Mouse (Mus musculus) MEL (cell line): ENCODE measurements around the gene Prickle2. TPM values are rescaled to one million over a fixed set of nuclear protein-coding genes. Genes with fewer than 3 reads are reported as not detected.

Experiments used
- DNase-seq: peaks from one replicate; pipeline ENCODE4 v3.0.0; 2011; ENCODE audit warnings: low read depth, low spot score
- H3K27ac ChIP-seq: 2 replicates; pipeline ENCODE4 v1.5.1; 2012; ENCODE audit warnings: low read depth, mild to moderate bottlenecking, control low read depth, low read length, moderate library complexity; ENCODE audit not compliant: control insufficient read depth
- H3K27me3 ChIP-seq, 2 experiments: fragments of 150-350 bp in 1 of 2; sonication (generic) in 1 of 2; 2 replicates each; pipeline ENCODE4 v1.6.1; 2012; ENCODE audit warnings: low read length in 2 of 2, mild to moderate bottlenecking in 2 of 2, improper control_type of control experiment in 1 of 2, moderate library complexity in 1 of 2; ENCODE audit not compliant: insufficient read depth in 2 of 2, control insufficient read depth in 1 of 2
- H3K36me3 ChIP-seq, 2 experiments: 2 replicates each; pipeline ENCODE4 v1.6.1; 2012 to 2014; ENCODE audit warnings: low read length in 2 of 2, improper control_type of control experiment in 1 of 2, inconsistent platforms in 1 of 2, mild to moderate bottlenecking in 1 of 2; ENCODE audit not compliant: insufficient read depth in 2 of 2, control insufficient read depth in 1 of 2
- H3K4me1 ChIP-seq, 2 experiments: fragments of 150-350 bp in 1 of 2; sonication (generic) in 1 of 2; 2 replicates each; pipeline ENCODE4 v1.6.1; 2012; ENCODE audit warnings: low read length in 2 of 2, improper control_type of control experiment in 1 of 2, mild to moderate bottlenecking in 1 of 2; ENCODE audit not compliant: insufficient read depth in 2 of 2, control insufficient read depth in 1 of 2
- H3K4me3 ChIP-seq, 2 experiments: fragments of 150-350 bp in 1 of 2; sonication (generic) in 1 of 2; 2 replicates each; pipeline ENCODE4 v1.5.1; 2012; ENCODE audit warnings: low read depth in 2 of 2, low read length in 2 of 2, mild to moderate bottlenecking in 2 of 2, moderate library complexity in 2 of 2, control low read depth in 1 of 2, improper control_type of control experiment in 1 of 2; ENCODE audit not compliant: control insufficient read depth in 1 of 2, insufficient read depth in 1 of 2
- H3K79me2 ChIP-seq: 2 replicates; pipeline ENCODE4 v1.6.1; 2012; ENCODE audit warnings: mild to moderate bottlenecking, low read length, moderate library complexity; ENCODE audit not compliant: control insufficient read depth, poor library complexity, insufficient read depth
- H3K9ac ChIP-seq: 2 replicates; pipeline ENCODE4 v1.6.1; 2012; ENCODE audit warnings: low read depth, mild to moderate bottlenecking, control low read depth, low read length, moderate library complexity; ENCODE audit not compliant: control insufficient read depth, poor library complexity, severe bottlenecking
- H3K9me3 ChIP-seq: fragments of 150-350 bp; sonication (generic); replicated peaks from 2 replicates; pipeline ENCODE4 v1.6.1; 2012; ENCODE audit warnings: mild to moderate bottlenecking, low read length, improper control_type of control experiment, moderate library complexity; ENCODE audit not compliant: insufficient read depth
- CHD2 ChIP-seq: IDR thresholded peaks from 2 replicates; pipeline ENCODE4 v1.6.1; 2011; ENCODE audit warnings: low read length, improper control_type of control experiment
- CTCF ChIP-seq, 3 experiments: IDR thresholded peaks in 2 of 3; conservative IDR thresholded peaks in 1 of 3; 2 replicates each; pipeline ENCODE4 v1.5.1; 2011 to 2012; ENCODE audit warnings: low read length in 3 of 3, low read depth in 2 of 3, mild to moderate bottlenecking in 2 of 3, improper control_type of control experiment in 1 of 3, inconsistent platforms in 1 of 3, mixed read lengths in 1 of 3, moderate library complexity in 1 of 3; ENCODE audit not compliant: control insufficient read depth in 1 of 3, insufficient read depth in 1 of 3, poor library complexity in 1 of 3, severe bottlenecking in 1 of 3
- ELF1 ChIP-seq: IDR thresholded peaks from 2 replicates; pipeline ENCODE4 v1.6.1; 2014; ENCODE audit warnings: low read depth, mild to moderate bottlenecking, inconsistent platforms, low read length, improper control_type of control experiment, moderate library complexity
- HCFC1 ChIP-seq: IDR thresholded peaks from 2 replicates; pipeline ENCODE4 v1.6.1; 2012; ENCODE audit warnings: low read depth, mild to moderate bottlenecking, inconsistent platforms, low read length, improper control_type of control experiment, moderate library complexity
- KAT2A ChIP-seq: conservative IDR thresholded peaks from 2 replicates; pipeline ENCODE4 v1.6.1; 2012; ENCODE audit warnings: low read depth, low read length, improper control_type of control experiment, inconsistent platforms
- MAFK ChIP-seq: IDR thresholded peaks from 2 replicates; pipeline ENCODE4 v1.6.1; 2011; ENCODE audit warnings: low read depth, mild to moderate bottlenecking, low read length, improper control_type of control experiment, borderline replicate concordance
- MAZ ChIP-seq: IDR thresholded peaks from 2 replicates; pipeline ENCODE4 v1.6.1; 2012; ENCODE audit warnings: low read depth, mild to moderate bottlenecking, inconsistent platforms, low read length, improper control_type of control experiment
- NELFE ChIP-seq: IDR thresholded peaks from 2 replicates; pipeline ENCODE4 v1.6.1; 2011; ENCODE audit warnings: low read depth, low read length, improper control_type of control experiment
- RAD21 ChIP-seq: IDR thresholded peaks from 2 replicates; pipeline ENCODE4 v1.6.1; 2011; ENCODE audit warnings: mild to moderate bottlenecking, low read depth, low read length, improper control_type of control experiment
- RCOR1 ChIP-seq: IDR thresholded peaks from 2 replicates; pipeline ENCODE4 v1.6.1; 2012; ENCODE audit warnings: low read depth, mild to moderate bottlenecking, inconsistent platforms, low read length, improper control_type of control experiment
- SIN3A ChIP-seq: IDR thresholded peaks from 2 replicates; pipeline ENCODE4 v1.6.1; 2012; ENCODE audit warnings: low read length, improper control_type of control experiment, inconsistent platforms
- SMC3 ChIP-seq: IDR thresholded peaks from 2 replicates; pipeline ENCODE4 v1.6.1; 2011; ENCODE audit warnings: low read depth, low read length, improper control_type of control experiment
- TAL1 ChIP-seq: IDR thresholded peaks from 2 replicates; pipeline ENCODE4 v1.6.1; 2012; ENCODE audit warnings: mild to moderate bottlenecking, inconsistent platforms, low read length, moderate library complexity, mixed read lengths
- polyA plus RNA-seq, 2 experiments: library from polyadenylated mRNA; stranded (reverse) in 1 of 2; unstranded in 1 of 2; fragments of >175 nt in 1 of 2; fragments of >200 nt in 1 of 2; gene quantifications; 2 replicates each; pipeline versions ENCODE4 v1.2.1 to v1.2.4; 2012; ENCODE audit warnings: low replicate concordance in 2 of 2, low read depth in 1 of 2; ENCODE audit not compliant: insufficient read length in 2 of 2, insufficient read depth in 1 of 2, missing spikeins in 1 of 2
- total RNA-seq: library from RNA; depleted of rRNA; stranded (reverse); fragments of 300-350 nt; gene quantifications from 2 replicates; pipeline ENCODE4 v1.2.3, GENCODE M21; 2012

Prickle2 gene
- total and polyA plus RNA-seq, 3 experiments, result not detected

GRCm38 (mm10) chr6:92478612-92479011 lies 227.3 kb downstream of the Prickle2 start:
- no peak overlapping the region for H3K4me3 ChIP-seq
- no peak overlapping the region for H3K9ac ChIP-seq
- H3K27me3 ChIP-seq, result no peaks in the 10 kb centered on the region
- H3K4me1 ChIP-seq, result no peaks in the 10 kb centered on the region
- no peaks in the 10 kb centered on the region for H3K9me3 ChIP-seq
- DNase-seq, result no peak
- H3K36me3 ChIP-seq, result no peaks in the 10 kb centered on the region
- H3K79me2 ChIP-seq, result no peaks in the 10 kb centered on the region
- H3K27ac ChIP-seq, result no peak overlapping the region
- TF ChIP-seq MAZ, result no peak
- no peak for TF ChIP-seq SMC3
- no peak for TF ChIP-seq KAT2A
- TF ChIP-seq, all 39 proteins: peak for 0

GRCm38 (mm10) chr6:92477621-92478020 lies 228.3 kb downstream of the Prickle2 start:
- Histone ChIP-seq H3K4me3 (no peak overlapping the region), H3K4me1 (no peaks in the 10 kb centered on the region), H3K9me3 (no peaks in the 10 kb centered on the region), H3K79me2 (no peaks in the 10 kb centered on the region), H3K27me3 (no peaks in the 10 kb centered on the region), H3K27ac (no peak overlapping the region), H3K9ac (no peak overlapping the region), H3K36me3 (no peaks in the 10 kb centered on the region)
- DNase-seq, result no peak
- no peak for TF ChIP-seq TAL1
- no peak for TF ChIP-seq HCFC1
- TF ChIP-seq MAZ, result no peak
- TF ChIP-seq MAFK, result no peak
- TF ChIP-seq CTCF (IDR thresholded peaks at IDR 0.05 in 2 of 3, conservative IDR thresholded peaks at IDR 0.05 in 1 of 3; ENCODE audit: control insufficient read depth in 1 of 3, insufficient read depth in 1 of 3, low read depth in 2 of 3, low read length in 3 of 3, poor library complexity in 1 of 3, severe bottlenecking in 1 of 3), result peak in 1 of 3 experiments; percentile 6; a peak in 1 of 6 replicates
- no peak for TF ChIP-seq NELFE

- DNase-seq, result no peak
- no peaks in the 10 kb centered on the region for H3K4me1 ChIP-seq
- H3K27ac ChIP-seq, result no peak overlapping the region
- TF ChIP-seq SMC3, result no peak
- TF ChIP-seq MAZ, result no peak
- no peak for TF ChIP-seq CTCF (IDR thresholded peaks at IDR 0.05 in 2 of 3, conservative IDR thresholded peaks at IDR 0.05 in 1 of 3; ENCODE audit: control insufficient read depth in 1 of 3, insufficient read depth in 1 of 3, low read depth in 2 of 3, low read length in 3 of 3, poor library complexity in 1 of 3, severe bottlenecking in 1 of 3)
- TF ChIP-seq RCOR1, result no peak
- TF ChIP-seq ELF1, result no peak
- TF ChIP-seq HCFC1, result no peak
- TF ChIP-seq SIN3A, result no peak
- TF ChIP-seq CHD2, result no peak
- no peak for TF ChIP-seq RAD21
- no peak for TF ChIP-seq MAFK
- H3K36me3 ChIP-seq, result no peaks in the 10 kb centered on the region
- H3K9me3 ChIP-seq, result no peaks in the 10 kb centered on the region
- H3K27me3 ChIP-seq, result no peaks in the 10 kb centered on the region
- no peak overlapping the region for H3K9ac ChIP-seq
- H3K79me2 ChIP-seq, result no peaks in the 10 kb centered on the region
- H3K4me3 ChIP-seq, result no peak overlapping the region
These were observed 236.5 kb downstream of the Prickle2 start for GRCm38 (mm10) chr6:92469456-92469855.
